Mouse (Mus musculus) embryonic facial prominence, embryonic 14.5 days (tissue): Measurements from ENCODE around the gene Fndc11. TPM values are rescaled to one million over a fixed set of nuclear protein-coding genes. Genes with fewer than 3 reads are reported as not detected.

Source experiments
- ATAC-seq: fragments of 200-750 bp; cut with Nextera tagmentation; 2 replicates; pipeline ENCODE4 v1.8.0; 2017; ENCODE audit warnings: low read depth, moderate number of reproducible peaks, moderate TSS enrichment
- DNase-seq: peaks from one replicate; pipeline ENCODE4 v3.0.0-alpha.2; 2015; ENCODE audit warnings: low spot score
- H3K27ac ChIP-seq: fragments of 300-500 bp; sonication (generic); replicated peaks from 2 replicates; pipeline ENCODE4 v1.5.1; 2014; ENCODE audit warnings: low read depth, mild to moderate bottlenecking, low read length, moderate library complexity
- H3K27me3 ChIP-seq: fragments of 300-500 bp; sonication (generic); replicated peaks from 2 replicates; pipeline ENCODE4 v1.6.1; 2014; ENCODE audit warnings: low read length; ENCODE audit not compliant: control insufficient read depth, insufficient read depth
- H3K36me3 ChIP-seq: fragments of 300-500 bp; sonication (generic); 2 replicates; pipeline ENCODE4 v1.6.1; 2014; ENCODE audit warnings: low read length, mixed read lengths; ENCODE audit not compliant: control insufficient read depth, insufficient read depth
- H3K4me1 ChIP-seq: fragments of 300-500 bp; sonication (generic); 2 replicates; pipeline ENCODE4 v1.6.1; 2014; ENCODE audit warnings: antibody characterized with exemption, low read length; ENCODE audit not compliant: control insufficient read depth, insufficient read depth
- H3K4me2 ChIP-seq: fragments of 300-500 bp; sonication (generic); 2 replicates; pipeline ENCODE4 v1.6.1; 2014; ENCODE audit warnings: low read depth, mild to moderate bottlenecking, low read length, moderate library complexity, mixed read lengths
- H3K4me3 ChIP-seq: fragments of 300-500 bp; sonication (generic); 2 replicates; pipeline ENCODE4 v1.5.1; 2014; ENCODE audit warnings: low read depth, mild to moderate bottlenecking, low read length
- H3K9ac ChIP-seq: fragments of 300-500 bp; sonication (generic); 2 replicates; pipeline ENCODE4 v1.6.1; 2014; ENCODE audit warnings: low read depth, mild to moderate bottlenecking, low read length, moderate library complexity, mixed read lengths
- H3K9me3 ChIP-seq: fragments of 300-500 bp; sonication (generic); 2 replicates; pipeline ENCODE4 v1.6.1; 2016; ENCODE audit warnings: low read length; ENCODE audit not compliant: control insufficient read depth
- WGBS: fragments of 180-500 bp; shearing (Covaris S2); extraction: QIAGEN DNeasy Blood & Tissue Kit; methylation state at CpG from one replicate; pipeline ENCODE4 v1.1.7; 2014; 5-methylcytosine and 5-hydroxymethylcytosine counted together
- polyA plus RNA-seq: library from polyadenylated mRNA; unstranded; fragments of >200 nt; fragmentation: Nextera tagmentation; extraction: Ambion mirVana; gene quantifications from 2 replicates; pipeline ENCODE4 v1.2.1, GENCODE M21; 2014

The Fndc11 gene
- polyA plus RNA-seq, 1 experiment from 2014 or later, result not detected

- 72% methylated on average over 9 of the region's 9 CpGs for WGBS
- H3K9ac ChIP-seq, result no peak overlapping the region
- H3K4me3 ChIP-seq, result no peak overlapping the region
- no peak for DNase-seq
- no peaks in the 10 kb centered on the region for H3K4me1 ChIP-seq
- ATAC-seq, result no peak
- no peaks in the 10 kb centered on the region for H3K36me3 ChIP-seq
- H3K4me2 ChIP-seq, result no peak overlapping the region
- H3K27me3 ChIP-seq, result peaks cover 5% of the 10 kb centered on the region; the same call in 1 of the 2 replicates
- no peak overlapping the region for H3K27ac ChIP-seq
- no peaks in the 10 kb centered on the region for H3K9me3 ChIP-seq
Observed at GRCm38 (mm10) chr2:181206118-181206517, 13.7 kb upstream of the Fndc11 start.

DNA sequence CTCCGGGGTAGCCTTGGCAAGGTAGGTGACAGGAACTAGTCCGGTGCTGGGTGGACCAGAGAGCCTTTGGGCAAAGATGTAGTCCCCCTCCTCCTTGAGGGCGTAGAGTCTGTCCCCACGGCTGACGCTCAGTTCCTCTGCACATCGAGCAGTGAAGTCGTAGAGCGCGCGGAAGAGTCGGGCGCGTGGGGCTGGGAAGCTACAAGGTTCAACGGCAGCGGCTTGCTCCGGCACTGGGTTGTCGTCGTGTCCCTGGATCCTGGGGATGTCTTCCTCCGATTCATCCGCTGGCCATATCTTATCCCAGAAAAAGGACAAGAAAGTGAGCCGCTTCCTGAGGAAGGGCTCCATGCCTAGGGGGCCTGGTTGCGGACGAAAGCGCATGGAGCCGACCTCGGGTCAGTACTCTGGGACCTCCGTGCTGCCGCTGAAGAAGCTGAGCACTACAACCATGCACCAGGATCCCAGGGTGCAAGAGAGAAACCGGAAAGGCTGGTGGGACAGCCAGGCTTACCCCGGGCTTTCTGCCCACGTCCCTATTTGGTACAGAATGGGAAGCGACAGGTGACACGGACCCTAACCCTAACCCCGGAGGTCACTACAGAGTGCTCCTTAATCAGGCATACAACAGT lies 7.3 kb upstream of the Fndc11 start:
- ATAC-seq (no peak), DNase-seq (no peak)
- peaks cover 6% of the 10 kb centered on the region; the same call in 1 of the 2 replicates for H3K4me1 ChIP-seq
- H3K27ac ChIP-seq, result no peak overlapping the region
- no peaks in the 10 kb centered on the region for H3K36me3 ChIP-seq
- peaks cover 36% of the 10 kb centered on the region for H3K27me3 ChIP-seq
- WGBS, result 3% methylated on average over 26 of the region's 34 CpGs
- peak overlapping the region; percentile 29 for H3K4me3 ChIP-seq
- peak overlapping the region; percentile 34; the same call in 1 of the 2 replicates for H3K9ac ChIP-seq
- H3K4me2 ChIP-seq, result peak overlapping the region; percentile 49
- no peaks in the 10 kb centered on the region for H3K9me3 ChIP-seq

GRCm38 (mm10) chr2:181213021-181213445 lies 6.8 kb upstream of the Fndc11 start, which contains the start of gene Srms:
Srms (minus strand) TSS chr2:181213185.
- Histone ChIP-seq H3K4me3 (peak within 1 kb of the TSS; percentile 29), H3K4me2 (peak within 1 kb of the TSS; percentile 49), H3K27me3 (peaks cover 36% of the 10 kb centered on the region), H3K4me1 (peaks cover 6% of the 10 kb centered on the region; the same call in 1 of the 2 replicates), H3K9ac (peak within 1 kb of the TSS; percentile 34; the same call in 1 of the 2 replicates), H3K36me3 (no peaks in the 10 kb centered on the region), H3K27ac (no peak within 1 kb of the TSS), H3K9me3 (no peaks in the 10 kb centered on the region)
- peak; percentile 60; the same call in 1 of the 2 replicates for ATAC-seq
- peak; percentile 23 for DNase-seq
- WGBS, result 1% methylated on average over 17 of the region's 17 CpGs

DNA sequence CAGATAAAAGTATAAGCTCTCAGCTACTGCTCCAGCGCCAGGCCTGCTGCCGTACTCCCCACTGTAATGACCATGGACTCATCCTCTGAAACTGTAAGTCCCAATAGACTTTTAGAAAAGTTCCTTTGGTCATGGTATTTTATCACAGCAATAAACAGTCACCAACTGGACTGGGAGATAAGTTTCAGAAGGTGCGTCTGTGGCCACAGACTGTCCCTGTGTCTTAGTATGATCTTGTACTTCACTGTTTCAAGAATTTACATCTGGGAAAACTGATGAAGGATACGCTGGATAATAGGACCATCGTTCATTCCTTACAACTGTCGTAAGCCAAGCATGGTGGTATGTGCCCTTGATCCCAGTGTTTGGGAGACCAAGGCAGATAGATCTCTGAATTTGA lies 3.8 kb upstream of the Fndc11 start:
- H3K36me3 ChIP-seq, result no peaks in the 10 kb centered on the region
- H3K4me1 ChIP-seq, result peaks cover 19% of the 10 kb centered on the region
- H3K9ac ChIP-seq, result no peak overlapping the region
- no peak for ATAC-seq
- no peaks in the 10 kb centered on the region for H3K9me3 ChIP-seq
- H3K4me3 ChIP-seq, result no peak overlapping the region
- 88% methylated on average over 6 of the region's 6 CpGs for WGBS
- peaks cover 32% of the 10 kb centered on the region for H3K27me3 ChIP-seq
- no peak overlapping the region for H3K27ac ChIP-seq
- H3K4me2 ChIP-seq, result no peak overlapping the region
- no peak for DNase-seq

DNA sequence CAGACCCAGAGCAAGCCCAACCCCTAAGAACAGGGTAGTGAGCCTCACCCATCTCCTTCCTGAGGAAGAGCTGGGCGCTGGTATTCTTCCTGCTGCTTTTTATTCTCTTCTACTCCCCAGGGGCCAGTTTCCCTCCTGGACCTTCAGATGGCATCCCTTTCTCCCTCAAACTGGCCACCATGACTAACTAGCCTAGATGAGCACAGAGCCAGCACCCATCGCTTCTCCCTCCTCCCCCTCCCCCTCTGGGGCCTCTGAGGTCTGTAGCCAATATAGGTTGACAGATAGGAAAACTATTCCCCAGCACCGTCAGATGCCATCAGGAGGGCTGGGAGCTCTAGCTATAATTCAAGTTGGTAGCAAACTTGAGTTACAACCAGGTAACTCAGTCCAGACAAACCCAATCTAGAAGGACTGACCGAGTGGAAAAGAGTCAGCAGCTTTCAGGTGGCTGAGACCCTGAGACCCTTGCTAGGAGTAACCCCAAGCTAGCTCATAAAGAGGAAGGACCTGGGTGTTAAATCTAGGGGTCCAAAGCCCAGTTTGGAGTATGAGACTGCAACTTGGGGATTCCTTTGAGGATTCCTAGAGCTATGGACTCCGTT lies 830 bp upstream of the Fndc11 start:
- WGBS, result 70% methylated on average over 5 of the region's 5 CpGs
- Histone ChIP-seq H3K27ac (no peak overlapping the region), H3K36me3 (no peaks in the 10 kb centered on the region), H3K27me3 (peaks cover 2% of the 10 kb centered on the region), H3K4me2 (peak overlapping the region; percentile 60; the same call in 1 of the 2 replicates), H3K4me1 (peaks cover 13% of the 10 kb centered on the region), H3K4me3 (no peak overlapping the region), H3K9me3 (no peaks in the 10 kb centered on the region), H3K9ac (no peak overlapping the region)
- DNase-seq (no peak), ATAC-seq (no peak)

DNA sequence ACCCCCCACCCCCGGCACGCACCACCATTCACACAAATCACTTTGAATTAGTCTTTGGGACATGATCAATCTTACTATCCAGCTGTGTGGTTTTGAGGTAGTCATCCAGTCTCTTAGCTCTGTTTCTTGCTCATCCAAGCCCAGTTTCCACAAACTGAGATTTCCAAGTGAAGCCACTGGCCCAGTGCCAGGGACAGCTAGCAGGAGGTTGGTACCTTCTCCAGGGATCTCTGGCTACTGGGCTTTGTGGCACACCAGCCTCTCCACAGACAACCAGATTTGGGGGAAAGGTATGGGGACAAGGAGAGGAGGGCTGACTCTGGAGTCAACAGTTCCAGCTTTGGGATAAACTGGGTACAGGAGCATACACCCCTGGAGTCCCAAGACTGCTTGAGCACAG lies 548 bp downstream of the Fndc11 start:
- Histone ChIP-seq H3K9me3 (no peaks in the 10 kb centered on the region), H3K27me3 (no peaks in the 10 kb centered on the region), H3K4me1 (peaks cover 13% of the 10 kb centered on the region), H3K36me3 (no peaks in the 10 kb centered on the region), H3K27ac (peak overlapping the region; percentile 45; the same call in 1 of the 2 replicates), H3K9ac (peak overlapping the region; percentile 14; the same call in 1 of the 2 replicates), H3K4me3 (peak overlapping the region; percentile 22), H3K4me2 (peak overlapping the region; percentile 60)
- ATAC-seq (no peak), DNase-seq (no peak)
- 24% methylated on average over 2 of the region's 2 CpGs for WGBS

- H3K27me3 ChIP-seq, result no peaks in the 10 kb centered on the region
- no peak overlapping the region for H3K9ac ChIP-seq
- H3K4me2 ChIP-seq, result no peak overlapping the region
- peaks cover 5% of the 10 kb centered on the region for H3K4me1 ChIP-seq
- no peak for ATAC-seq
- no peak overlapping the region for H3K4me3 ChIP-seq
- WGBS, result 84% methylated on average over 2 of the region's 2 CpGs
- no peak for DNase-seq
- H3K36me3 ChIP-seq, result no peaks in the 10 kb centered on the region
- no peak overlapping the region for H3K27ac ChIP-seq
- H3K9me3 ChIP-seq, result no peaks in the 10 kb centered on the region
Observed at GRCm38 (mm10) chr2:181224994-181225393, 5.2 kb downstream of the Fndc11 start.

- H3K4me2 ChIP-seq, result no peak overlapping the region
- no peaks in the 10 kb centered on the region for H3K27me3 ChIP-seq
- no peaks in the 10 kb centered on the region for H3K36me3 ChIP-seq
- ATAC-seq (no peak), DNase-seq (no peak)
- H3K9me3 ChIP-seq, result no peaks in the 10 kb centered on the region
- no peak overlapping the region for H3K9ac ChIP-seq
- no peak overlapping the region for H3K4me3 ChIP-seq
- H3K27ac ChIP-seq, result no peak overlapping the region
- WGBS, result 91% methylated on average over 3 of the region's 3 CpGs
- H3K4me1 ChIP-seq, result no peaks in the 10 kb centered on the region
Observed at GRCm38 (mm10) chr2:181227122-181227521, 7.3 kb downstream of the Fndc11 start.
